Mouse (Mus musculus): ENCODE measurements around the gene Gm10964. TPM values are rescaled to one million over a fixed set of nuclear protein-coding genes. Genes with fewer than 3 reads are reported as not detected.

Gene Gm10964
- polyA plus RNA-seq, 1 experiment from 2014 or later, result not detected

DNA sequence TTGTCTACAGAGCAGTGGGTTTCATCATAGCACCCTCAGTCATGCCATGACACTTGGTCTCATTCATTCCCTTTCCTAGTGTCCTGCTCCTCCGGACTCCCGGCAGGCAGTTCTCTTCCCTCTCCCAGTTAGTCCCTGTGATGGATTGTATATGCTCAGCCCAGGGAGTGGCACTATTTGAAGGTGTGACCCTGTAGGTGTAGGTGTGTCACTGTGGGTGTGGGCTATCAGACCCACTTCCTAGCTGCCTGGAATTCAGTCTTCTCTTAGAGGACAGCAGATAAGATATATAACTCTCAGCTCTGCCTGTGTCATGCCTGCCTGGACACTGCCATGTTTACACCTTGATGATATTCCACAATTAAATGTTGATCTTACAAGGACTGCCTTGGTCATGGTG is 17.8 kb downstream of the Gm10964 start:
- H3K9me3 ChIP-seq (ENCODE audit: control insufficient read depth, low read depth, low read length), result no peaks in the 10 kb centered on the region
- no peaks in the 10 kb centered on the region for H3K27me3 ChIP-seq (ENCODE audit: control insufficient read depth, insufficient read depth, low read length)
- peaks cover 57% of the 10 kb centered on the region for H3K36me3 ChIP-seq (ENCODE audit: control insufficient read depth, insufficient read depth, low read length)
- 76% methylated on average over 2 of the region's 2 CpGs for WGBS
- no peak overlapping the region for H3K27ac ChIP-seq (ENCODE audit: low read length)
- no peaks in the 10 kb centered on the region for H3K4me1 ChIP-seq (ENCODE audit: control insufficient read depth, insufficient read depth, low read length)
- no peak for ATAC-seq (ENCODE audit: insufficient number of reproducible peaks, insufficient read depth, low FRiP score, low read depth)
- H3K9ac ChIP-seq (replicated peaks; ENCODE audit: low read depth, low read length), result no peak overlapping the region
- no peak overlapping the region for H3K4me3 ChIP-seq (ENCODE audit: low read depth, low read length)
- no peak overlapping the region for H3K4me2 ChIP-seq (replicated peaks; ENCODE audit: low read depth, low read length)

DNA sequence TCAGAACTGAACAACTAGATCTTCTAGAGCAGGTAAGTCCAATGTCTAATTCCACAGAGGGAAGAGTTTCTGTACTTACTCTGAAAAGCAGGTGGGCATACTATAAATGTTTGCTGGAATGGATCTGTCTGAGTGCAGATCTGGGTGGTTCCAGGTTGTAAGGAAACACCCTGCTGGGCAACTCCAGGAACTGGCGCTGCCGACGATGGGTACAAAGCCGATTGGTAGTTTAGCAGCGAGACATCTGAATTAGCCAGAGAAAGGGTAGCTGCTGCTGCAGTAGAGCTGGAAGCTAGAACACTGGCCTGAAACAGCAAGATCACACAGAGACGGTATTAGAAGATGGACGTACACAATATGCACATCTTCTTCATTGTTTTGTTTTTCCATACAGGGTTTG is 19.3 kb downstream of the Gm10964 start:
- peaks cover 55% of the 10 kb centered on the region for H3K36me3 ChIP-seq (ENCODE audit: control insufficient read depth, insufficient read depth, low read length)
- no peak for ATAC-seq (ENCODE audit: insufficient number of reproducible peaks, insufficient read depth, low FRiP score, low read depth)
- no peak overlapping the region for H3K4me3 ChIP-seq (ENCODE audit: low read depth, low read length)
- no peak overlapping the region for H3K4me2 ChIP-seq (replicated peaks; ENCODE audit: low read depth, low read length)
- no peak overlapping the region for H3K27ac ChIP-seq (ENCODE audit: low read length)
- no peaks in the 10 kb centered on the region for H3K9me3 ChIP-seq (ENCODE audit: control insufficient read depth, low read depth, low read length)
- no peak overlapping the region for H3K9ac ChIP-seq (replicated peaks; ENCODE audit: low read depth, low read length)
- WGBS, result 90% methylated on average over 7 of the region's 7 CpGs
- H3K27me3 ChIP-seq (ENCODE audit: control insufficient read depth, insufficient read depth, low read length), result no peaks in the 10 kb centered on the region
- H3K4me1 ChIP-seq (ENCODE audit: control insufficient read depth, insufficient read depth, low read length), result no peaks in the 10 kb centered on the region

DNA sequence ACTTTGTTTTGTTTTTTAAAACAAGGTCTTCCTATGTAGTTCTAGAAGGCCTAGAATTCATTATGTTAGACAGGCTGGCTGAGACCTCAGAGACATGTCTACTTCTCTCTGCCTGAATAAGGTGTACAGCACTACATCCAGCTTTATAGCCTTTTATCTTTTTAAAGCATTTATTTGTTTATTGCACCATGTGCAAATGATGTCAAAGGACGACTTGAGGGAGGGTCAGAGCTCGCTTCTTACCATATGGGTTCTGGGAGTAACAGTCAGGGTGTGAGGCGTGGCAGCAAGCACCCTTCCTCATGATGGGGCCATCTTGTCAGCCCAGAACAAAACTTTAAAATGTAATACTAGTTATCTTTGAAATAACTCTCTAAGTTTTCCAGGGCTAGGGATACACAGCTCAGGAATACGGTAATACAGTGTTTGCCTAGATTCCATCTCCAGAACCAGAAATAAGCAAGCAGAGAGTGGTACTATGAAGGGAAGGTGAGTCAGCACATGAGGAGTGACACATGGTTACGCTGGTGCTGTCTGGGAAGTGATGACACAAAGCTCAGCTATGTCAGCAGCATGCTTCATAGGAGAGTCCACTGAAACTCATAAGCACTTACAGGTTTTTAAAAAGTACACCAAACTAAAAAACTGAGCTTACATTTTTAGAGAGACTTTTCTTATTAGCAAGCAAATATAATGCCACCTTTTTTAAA is 20.2 kb downstream of the Gm10964 start:
- Histone ChIP-seq H3K4me2 (replicated peaks; ENCODE audit: low read depth, low read length) (no peak overlapping the region), H3K27me3 (ENCODE audit: control insufficient read depth, insufficient read depth, low read length) (no peaks in the 10 kb centered on the region), H3K9ac (replicated peaks; ENCODE audit: low read depth, low read length) (no peak overlapping the region), H3K9me3 (ENCODE audit: control insufficient read depth, low read depth, low read length) (no peaks in the 10 kb centered on the region), H3K36me3 (ENCODE audit: control insufficient read depth, insufficient read depth, low read length) (peaks cover 52% of the 10 kb centered on the region), H3K4me3 (ENCODE audit: low read depth, low read length) (no peak overlapping the region), H3K4me1 (ENCODE audit: control insufficient read depth, insufficient read depth, low read length) (no peaks in the 10 kb centered on the region), H3K27ac (ENCODE audit: low read length) (no peak overlapping the region)
- no peak for ATAC-seq (ENCODE audit: insufficient number of reproducible peaks, insufficient read depth, low FRiP score, low read depth)
- 84% methylated on average over 5 of the region's 5 CpGs for WGBS

- Histone ChIP-seq H3K27me3 (ENCODE audit: control insufficient read depth, insufficient read depth, low read length) (no peaks in the 10 kb centered on the region), H3K4me1 (ENCODE audit: control insufficient read depth, insufficient read depth, low read length) (no peaks in the 10 kb centered on the region), H3K36me3 (ENCODE audit: control insufficient read depth, insufficient read depth, low read length) (peaks cover 20% of the 10 kb centered on the region), H3K9ac (replicated peaks; ENCODE audit: low read depth, low read length) (no peak overlapping the region), H3K4me3 (ENCODE audit: low read depth, low read length) (no peak overlapping the region), H3K4me2 (replicated peaks; ENCODE audit: low read depth, low read length) (no peak overlapping the region), H3K9me3 (ENCODE audit: control insufficient read depth, low read depth, low read length) (no peaks in the 10 kb centered on the region), H3K27ac (ENCODE audit: low read length) (no peak overlapping the region)
- no peak for ATAC-seq (ENCODE audit: insufficient number of reproducible peaks, insufficient read depth, low FRiP score, low read depth)
- WGBS, result 83% methylated on average over 3 of the region's 3 CpGs
These were observed 27.6 kb downstream of the Gm10964 start for GRCm38 (mm10) chr3:103766789-103767188.

DNA sequence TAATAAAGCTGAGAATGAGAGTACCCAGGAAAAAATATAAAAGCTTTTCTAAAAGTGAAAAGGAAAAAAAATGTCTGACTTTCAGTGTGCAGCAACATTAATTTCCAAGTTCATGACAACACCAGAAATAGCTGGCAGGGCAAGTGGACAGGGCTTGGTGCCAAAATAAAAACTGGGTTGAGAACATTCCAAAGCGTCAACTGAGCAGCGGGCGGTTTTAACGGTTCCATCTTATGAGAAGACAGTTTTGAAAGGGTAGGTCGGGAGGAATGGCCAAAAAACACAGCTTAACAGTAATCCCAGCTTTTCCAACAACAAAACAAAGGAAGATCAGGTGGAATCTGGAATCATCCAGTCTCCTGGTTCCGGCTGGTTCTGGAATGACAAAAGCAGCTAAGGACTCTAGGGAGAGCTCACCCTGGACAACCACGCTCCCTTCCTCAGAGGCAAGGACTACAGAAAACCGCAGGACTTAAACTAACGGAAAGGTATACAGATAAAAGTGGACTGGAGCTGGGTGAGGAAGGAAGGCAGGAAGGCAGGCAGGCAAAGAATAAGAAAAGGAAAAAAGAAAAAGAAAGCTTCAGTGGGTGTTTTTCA is 32.5 kb downstream of the Gm10964 start:
- H3K4me1 ChIP-seq (ENCODE audit: control insufficient read depth, insufficient read depth, low read length), result no peaks in the 10 kb centered on the region
- peaks cover 17% of the 10 kb centered on the region; the same call in 1 of the 2 replicates for H3K36me3 ChIP-seq (ENCODE audit: control insufficient read depth, insufficient read depth, low read length)
- H3K27ac ChIP-seq (ENCODE audit: low read length), result peak overlapping the region; percentile 11; the same call in 1 of the 2 replicates
- no peak overlapping the region for H3K9ac ChIP-seq (replicated peaks; ENCODE audit: low read depth, low read length)
- H3K9me3 ChIP-seq (ENCODE audit: control insufficient read depth, low read depth, low read length), result no peaks in the 10 kb centered on the region
- no peak overlapping the region for H3K4me2 ChIP-seq (replicated peaks; ENCODE audit: low read depth, low read length)
- H3K4me3 ChIP-seq (ENCODE audit: low read depth, low read length), result no peak overlapping the region
- WGBS, result 52% methylated on average over 9 of the region's 9 CpGs
- no peaks in the 10 kb centered on the region for H3K27me3 ChIP-seq (ENCODE audit: control insufficient read depth, insufficient read depth, low read length)
- ATAC-seq (ENCODE audit: insufficient number of reproducible peaks, insufficient read depth, low FRiP score, low read depth), result no peak

DNA sequence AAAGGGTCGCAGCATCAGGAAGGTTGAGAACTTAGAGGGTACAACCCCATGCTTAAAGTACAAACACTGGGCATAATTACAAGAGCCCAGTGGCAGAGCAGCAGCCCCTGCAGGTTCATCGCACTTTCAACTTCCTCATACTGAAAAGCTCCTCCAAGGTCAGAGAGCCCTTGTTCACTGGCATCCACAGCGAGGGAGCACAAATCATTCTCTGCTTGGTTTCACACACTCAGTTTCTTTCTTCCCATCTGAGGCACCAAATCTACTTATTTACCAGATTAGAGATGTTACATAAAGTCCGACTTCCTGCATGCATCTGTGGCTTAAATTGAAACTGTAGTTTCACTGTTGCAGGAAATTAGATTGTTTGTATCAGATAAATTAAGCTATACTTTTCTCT is 33.7 kb downstream of the Gm10964 start:
- Histone ChIP-seq H3K27ac (ENCODE audit: low read length) (no peak overlapping the region), H3K36me3 (ENCODE audit: control insufficient read depth, insufficient read depth, low read length) (peaks cover 26% of the 10 kb centered on the region), H3K4me3 (ENCODE audit: low read depth, low read length) (no peak overlapping the region), H3K4me2 (replicated peaks; ENCODE audit: low read depth, low read length) (no peak overlapping the region), H3K4me1 (ENCODE audit: control insufficient read depth, insufficient read depth, low read length) (no peaks in the 10 kb centered on the region), H3K9me3 (ENCODE audit: control insufficient read depth, low read depth, low read length) (no peaks in the 10 kb centered on the region), H3K9ac (replicated peaks; ENCODE audit: low read depth, low read length) (no peak overlapping the region), H3K27me3 (ENCODE audit: control insufficient read depth, insufficient read depth, low read length) (no peaks in the 10 kb centered on the region)
- ATAC-seq (ENCODE audit: insufficient number of reproducible peaks, insufficient read depth, low FRiP score, low read depth), result no peak
- 78% methylated on average over 4 of the region's 4 CpGs for WGBS

- H3K27ac ChIP-seq (ENCODE audit: low read length), result no peak overlapping the region
- H3K36me3 ChIP-seq (ENCODE audit: control insufficient read depth, insufficient read depth, low read length), result peaks cover 26% of the 10 kb centered on the region
- no peak overlapping the region for H3K9ac ChIP-seq (replicated peaks; ENCODE audit: low read depth, low read length)
- H3K4me2 ChIP-seq (replicated peaks; ENCODE audit: low read depth, low read length), result no peak overlapping the region
- 82% methylated on average over 3 of the region's 3 CpGs for WGBS
- H3K4me3 ChIP-seq (ENCODE audit: low read depth, low read length), result no peak overlapping the region
- no peak for ATAC-seq (ENCODE audit: insufficient number of reproducible peaks, insufficient read depth, low FRiP score, low read depth)
- no peaks in the 10 kb centered on the region for H3K4me1 ChIP-seq (ENCODE audit: control insufficient read depth, insufficient read depth, low read length)
- H3K27me3 ChIP-seq (ENCODE audit: control insufficient read depth, insufficient read depth, low read length), result no peaks in the 10 kb centered on the region
- no peaks in the 10 kb centered on the region for H3K9me3 ChIP-seq (ENCODE audit: control insufficient read depth, low read depth, low read length)
These were observed 34.3 kb downstream of the Gm10964 start for GRCm38 (mm10) chr3:103773508-103773907.

DNA sequence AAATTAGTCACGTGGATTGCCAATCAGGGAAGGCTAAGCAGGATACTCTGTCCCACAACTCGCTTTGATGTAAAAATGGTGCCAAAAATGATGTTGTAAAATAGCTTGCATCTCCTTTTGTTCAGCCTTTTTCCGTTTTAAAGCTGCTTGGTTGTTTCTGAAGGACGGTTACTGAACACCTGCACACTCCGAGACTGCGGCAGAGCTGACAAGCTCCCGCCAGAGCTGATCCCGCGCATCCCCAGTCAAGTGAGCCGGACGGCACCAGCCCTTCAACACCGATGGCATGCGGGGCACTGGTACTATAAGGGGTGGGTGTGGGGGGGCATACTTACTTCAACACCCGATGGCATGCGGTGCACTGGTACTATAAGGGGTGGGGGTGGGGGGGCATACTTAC is 34.8 kb downstream of the Gm10964 start:
- no peak for ATAC-seq (ENCODE audit: insufficient number of reproducible peaks, insufficient read depth, low FRiP score, low read depth)
- H3K27ac ChIP-seq (ENCODE audit: low read length), result no peak overlapping the region
- H3K27me3 ChIP-seq (ENCODE audit: control insufficient read depth, insufficient read depth, low read length), result no peaks in the 10 kb centered on the region
- H3K4me1 ChIP-seq (ENCODE audit: control insufficient read depth, insufficient read depth, low read length), result no peaks in the 10 kb centered on the region
- H3K4me2 ChIP-seq (replicated peaks; ENCODE audit: low read depth, low read length), result no peak overlapping the region
- H3K9ac ChIP-seq (replicated peaks; ENCODE audit: low read depth, low read length), result no peak overlapping the region
- H3K4me3 ChIP-seq (ENCODE audit: low read depth, low read length), result no peak overlapping the region
- WGBS, result 89% methylated on average over 15 of the region's 15 CpGs
- H3K36me3 ChIP-seq (ENCODE audit: control insufficient read depth, insufficient read depth, low read length), result peaks cover 22% of the 10 kb centered on the region
- no peaks in the 10 kb centered on the region for H3K9me3 ChIP-seq (ENCODE audit: control insufficient read depth, low read depth, low read length)
